Mouse (Mus musculus) heart, embryonic 15.5 days (tissue): ENCODE results near the gene Eif5a2. TPM values are rescaled to one million over a fixed set of nuclear protein-coding genes. Genes with fewer than 3 reads are reported as not detected.

Source experiments
- ATAC-seq: fragments of 200-750 bp; cut with Nextera tagmentation; replicated peaks from 2 replicates; pipeline ENCODE4 v1.8.0; 2017; ENCODE audit warnings: low read depth, moderate TSS enrichment; ENCODE audit not compliant: insufficient number of reproducible peaks, insufficient read depth, low FRiP score
- H3K27ac ChIP-seq: fragments of 300-500 bp; sonication (generic); 2 replicates; pipeline ENCODE4 v1.5.1; 2015; ENCODE audit warnings: mild to moderate bottlenecking, inconsistent platforms
- H3K27me3 ChIP-seq: fragments of 300-500 bp; sonication (generic); 2 replicates; pipeline ENCODE4 v1.6.1; 2015; ENCODE audit warnings: inconsistent platforms
- H3K36me3 ChIP-seq: fragments of 300-500 bp; sonication (generic); 2 replicates; pipeline ENCODE4 v1.6.1; 2015; ENCODE audit warnings: mild to moderate bottlenecking, inconsistent platforms
- H3K4me1 ChIP-seq: fragments of 300-500 bp; sonication (generic); replicated peaks from 2 replicates; pipeline ENCODE4 v1.6.1; 2015; ENCODE audit warnings: inconsistent platforms
- H3K4me2 ChIP-seq: fragments of 300-500 bp; sonication (generic); 2 replicates; pipeline ENCODE4 v1.6.1; 2015; ENCODE audit warnings: inconsistent platforms, mild to moderate bottlenecking, moderate library complexity
- H3K4me3 ChIP-seq: fragments of 300-500 bp; sonication (generic); 2 replicates; pipeline ENCODE4 v1.5.1; 2015; ENCODE audit warnings: mild to moderate bottlenecking, inconsistent platforms
- H3K9ac ChIP-seq: fragments of 300-500 bp; sonication (generic); 2 replicates; pipeline ENCODE4 v1.6.1; 2015; ENCODE audit warnings: mild to moderate bottlenecking, inconsistent platforms
- H3K9me3 ChIP-seq: fragments of 300-500 bp; sonication (generic); replicated peaks from 2 replicates; pipeline ENCODE4 v1.6.1; 2016; ENCODE audit warnings: inconsistent platforms
- WGBS: fragments of 180-500 bp; shearing (Covaris S2); methylation state at CpG from one replicate; pipeline ENCODE4 v1.1.7; 2015; ENCODE audit warnings: mixed read lengths; 5-methylcytosine and 5-hydroxymethylcytosine counted together
- polyA plus RNA-seq: library from polyadenylated mRNA; unstranded; fragments of >200 nt; fragmentation: Nextera tagmentation; extraction: Ambion mirVana; gene quantifications from 2 replicates; pipeline ENCODE4 v1.2.1, GENCODE M21; 2015

Gene Eif5a2
- polyA plus RNA-seq, 1 experiment from 2014 or later, result 7.7 TPM

GRCm38 (mm10) chr3:28811441-28811840 lies 30.4 kb downstream of the Eif5a2 start:
- peaks cover 12% of the 10 kb centered on the region for H3K36me3 ChIP-seq
- ATAC-seq, result no peak
- H3K4me1 ChIP-seq, result peaks cover 3% of the 10 kb centered on the region
- H3K9me3 ChIP-seq, result no peaks in the 10 kb centered on the region
- WGBS, result 73% methylated on average over 4 of the region's 4 CpGs
- H3K27me3 ChIP-seq, result no peaks in the 10 kb centered on the region
- H3K4me3 ChIP-seq, result no peak overlapping the region
- H3K27ac ChIP-seq, result no peak overlapping the region
- no peak overlapping the region for H3K9ac ChIP-seq
- H3K4me2 ChIP-seq, result no peak overlapping the region

- ATAC-seq, result no peak
- no peak overlapping the region for H3K4me2 ChIP-seq
- H3K9ac ChIP-seq, result no peak overlapping the region
- no peak overlapping the region for H3K4me3 ChIP-seq
- H3K27me3 ChIP-seq, result no peaks in the 10 kb centered on the region
- H3K9me3 ChIP-seq, result no peaks in the 10 kb centered on the region
- H3K4me1 ChIP-seq, result no peaks in the 10 kb centered on the region
- H3K27ac ChIP-seq, result no peak overlapping the region
- 6% methylated on average over 4 of the region's 4 CpGs for WGBS
- H3K36me3 ChIP-seq, result no peaks in the 10 kb centered on the region
Observed at GRCm38 (mm10) chr3:28814361-28814760, 33.3 kb downstream of the Eif5a2 start.

GRCm38 (mm10) chr3:28816010-28816540 lies 35.0 kb downstream of the Eif5a2 start:
- Histone ChIP-seq H3K36me3 (no peaks in the 10 kb centered on the region), H3K4me3 (no peak overlapping the region), H3K4me2 (no peak overlapping the region), H3K27me3 (no peaks in the 10 kb centered on the region), H3K4me1 (no peaks in the 10 kb centered on the region), H3K27ac (no peak overlapping the region), H3K9ac (no peak overlapping the region), H3K9me3 (no peaks in the 10 kb centered on the region)
- WGBS, result 63% methylated on average over 4 of the region's 4 CpGs
- ATAC-seq, result no peak

- Histone ChIP-seq H3K36me3 (no peaks in the 10 kb centered on the region), H3K9me3 (no peaks in the 10 kb centered on the region), H3K4me2 (no peak overlapping the region), H3K4me3 (no peak overlapping the region), H3K27me3 (no peaks in the 10 kb centered on the region), H3K4me1 (no peaks in the 10 kb centered on the region), H3K27ac (no peak overlapping the region), H3K9ac (no peak overlapping the region)
- no peak for ATAC-seq
- WGBS, result 79% methylated on average over 1 of the region's 1 CpGs
Observed at GRCm38 (mm10) chr3:28826272-28826671, 45.2 kb downstream of the Eif5a2 start.

- Histone ChIP-seq H3K36me3 (no peaks in the 10 kb centered on the region), H3K4me1 (no peaks in the 10 kb centered on the region), H3K4me3 (no peak overlapping the region), H3K27ac (no peak overlapping the region), H3K27me3 (no peaks in the 10 kb centered on the region), H3K4me2 (no peak overlapping the region), H3K9ac (no peak overlapping the region), H3K9me3 (no peaks in the 10 kb centered on the region)
- 81% methylated on average over 2 of the region's 2 CpGs for WGBS
- no peak for ATAC-seq
Observed at GRCm38 (mm10) chr3:28827605-28828004, 46.5 kb downstream of the Eif5a2 start.

- ATAC-seq, result no peak
- H3K4me1 ChIP-seq, result no peaks in the 10 kb centered on the region
- H3K9ac ChIP-seq, result no peak overlapping the region
- WGBS, result 80% methylated on average over 2 of the region's 2 CpGs
- H3K27ac ChIP-seq, result no peak overlapping the region
- H3K4me2 ChIP-seq, result no peak overlapping the region
- H3K36me3 ChIP-seq, result no peaks in the 10 kb centered on the region
- no peaks in the 10 kb centered on the region for H3K9me3 ChIP-seq
- H3K27me3 ChIP-seq, result no peaks in the 10 kb centered on the region
- H3K4me3 ChIP-seq, result no peak overlapping the region
Observed at GRCm38 (mm10) chr3:28829454-28829853, 48.4 kb downstream of the Eif5a2 start.

GRCm38 (mm10) chr3:28836796-28837371 lies 55.8 kb downstream of the Eif5a2 start:
- H3K4me1 ChIP-seq, result peaks cover 3% of the 10 kb centered on the region; the same call in 1 of the 2 replicates
- H3K4me3 ChIP-seq, result no peak overlapping the region
- no peak for ATAC-seq
- H3K27me3 ChIP-seq, result no peaks in the 10 kb centered on the region
- no peak overlapping the region for H3K9ac ChIP-seq
- H3K4me2 ChIP-seq, result no peak overlapping the region
- 68% methylated on average over 2 of the region's 2 CpGs for WGBS
- no peak overlapping the region for H3K27ac ChIP-seq
- no peaks in the 10 kb centered on the region for H3K9me3 ChIP-seq
- no peaks in the 10 kb centered on the region for H3K36me3 ChIP-seq

GRCm38 (mm10) chr3:28841886-28842649 lies 61.0 kb downstream of the Eif5a2 start:
- Histone ChIP-seq H3K4me3 (no peak overlapping the region), H3K4me2 (no peak overlapping the region), H3K9me3 (no peaks in the 10 kb centered on the region), H3K9ac (no peak overlapping the region), H3K27ac (no peak overlapping the region), H3K27me3 (no peaks in the 10 kb centered on the region), H3K4me1 (peaks cover 7% of the 10 kb centered on the region; the same call in 1 of the 2 replicates), H3K36me3 (no peaks in the 10 kb centered on the region)
- WGBS, result 37% methylated on average over 3 of the region's 3 CpGs
- no peak for ATAC-seq

- Histone ChIP-seq H3K27me3 (no peaks in the 10 kb centered on the region), H3K27ac (no peak overlapping the region), H3K36me3 (no peaks in the 10 kb centered on the region), H3K4me3 (no peak overlapping the region), H3K4me2 (no peak overlapping the region), H3K4me1 (peaks cover 7% of the 10 kb centered on the region; the same call in 1 of the 2 replicates), H3K9me3 (no peaks in the 10 kb centered on the region), H3K9ac (no peak overlapping the region)
- no peak for ATAC-seq
- 68% methylated on average over 8 of the region's 8 CpGs for WGBS
Observed at GRCm38 (mm10) chr3:28843231-28843630, 62.2 kb downstream of the Eif5a2 start.

- H3K27me3 ChIP-seq, result no peaks in the 10 kb centered on the region
- no peak overlapping the region for H3K4me2 ChIP-seq
- H3K9me3 ChIP-seq, result no peaks in the 10 kb centered on the region
- H3K27ac ChIP-seq, result no peak overlapping the region
- no peaks in the 10 kb centered on the region for H3K36me3 ChIP-seq
- ATAC-seq, result no peak
- peaks cover 2% of the 10 kb centered on the region; the same call in 1 of the 2 replicates for H3K4me1 ChIP-seq
- no peak overlapping the region for H3K4me3 ChIP-seq
- H3K9ac ChIP-seq, result no peak overlapping the region
Observed at GRCm38 (mm10) chr3:28847115-28847514, 66.0 kb downstream of the Eif5a2 start.
